Mouse (Mus musculus) lung, postnatal 14 days (tissue): ENCODE measurements around the gene Mfsd6.

ENCODE experiments used
- DNase-seq: peaks from one replicate; pipeline ENCODE4 v3.0.0; 2021

Gene Mfsd6

DNA sequence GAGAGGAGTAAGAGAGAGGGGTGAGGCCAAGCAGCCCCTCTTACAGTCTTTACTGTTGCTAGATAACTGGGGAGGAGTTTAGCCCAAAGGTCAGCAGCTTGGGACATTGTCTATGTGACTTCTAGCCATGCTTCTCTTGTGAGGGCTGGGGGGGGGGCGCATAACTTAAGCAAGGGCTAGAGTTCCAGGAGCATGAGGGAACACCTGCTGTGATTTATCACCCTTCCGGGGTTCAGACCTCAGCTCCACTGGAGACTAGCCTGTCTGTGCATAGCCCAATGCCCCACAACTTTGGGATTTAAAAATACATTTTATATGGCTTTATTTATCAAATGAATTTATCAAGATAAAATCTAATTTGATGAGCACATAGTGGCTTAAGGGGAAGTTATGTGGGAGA lies 89.2 kb downstream of the Mfsd6 start:
- DNase-seq: no peak

DNA sequence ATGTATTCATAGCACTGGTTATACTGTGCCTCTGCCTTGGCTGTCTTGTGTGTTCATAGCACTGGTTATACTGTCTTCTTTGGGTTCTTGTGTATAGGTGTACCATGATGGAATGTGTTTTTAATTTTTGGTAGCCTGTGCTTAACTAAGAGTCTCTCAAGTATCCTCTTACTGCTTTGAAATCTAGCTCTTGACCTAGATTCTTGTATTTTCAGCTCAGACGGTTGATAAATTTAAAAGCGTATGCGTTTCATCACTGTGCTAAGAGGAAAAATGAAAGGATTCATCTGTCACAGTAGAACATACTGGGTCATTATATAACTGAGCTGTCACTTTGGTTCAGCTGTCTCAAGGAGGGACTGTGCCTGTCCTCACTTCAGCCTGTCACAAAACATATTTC lies 91.3 kb downstream of the Mfsd6 start:
- DNase-seq: no peak

DNA sequence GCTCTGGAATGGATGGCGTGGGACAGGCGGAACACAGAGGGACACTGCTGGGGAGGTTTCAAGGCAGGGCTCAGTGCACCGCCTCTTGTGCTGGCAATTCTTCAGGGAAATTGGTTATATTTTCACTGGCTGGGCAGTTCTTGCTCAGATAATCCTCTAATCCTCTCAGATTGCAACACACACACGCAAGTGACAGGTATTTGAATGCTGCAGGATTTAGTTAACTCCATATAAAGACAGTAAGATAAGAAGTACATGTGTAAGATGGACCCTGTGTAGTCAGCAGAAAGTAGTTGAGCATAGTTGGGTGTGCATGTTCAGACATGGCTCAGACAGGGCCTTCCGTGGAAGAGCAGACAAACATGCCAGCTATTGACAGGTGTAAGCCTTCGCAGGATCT lies 93.0 kb downstream of the Mfsd6 start:
- DNase-seq: no peak

DNA sequence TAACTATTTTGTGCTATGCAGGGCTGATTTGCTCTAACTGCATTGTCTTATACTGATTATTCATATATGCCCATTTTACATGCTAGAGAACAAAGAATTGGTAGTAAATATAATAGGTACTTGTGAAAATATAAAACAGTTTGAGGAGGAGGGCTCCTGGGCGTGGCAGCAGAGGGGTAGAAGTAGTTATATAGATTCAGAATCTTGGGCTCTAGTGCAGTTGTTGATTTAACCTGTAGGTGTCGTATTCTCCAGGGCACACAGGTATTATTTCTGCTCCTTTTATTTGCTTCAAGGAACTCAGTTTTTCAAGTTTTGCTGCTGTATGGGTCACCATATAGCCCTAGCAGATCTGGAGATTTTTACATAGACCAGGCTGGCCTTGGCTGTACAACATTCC lies 95.7 kb downstream of the Mfsd6 start:
- DNase-seq: no peak

DNA sequence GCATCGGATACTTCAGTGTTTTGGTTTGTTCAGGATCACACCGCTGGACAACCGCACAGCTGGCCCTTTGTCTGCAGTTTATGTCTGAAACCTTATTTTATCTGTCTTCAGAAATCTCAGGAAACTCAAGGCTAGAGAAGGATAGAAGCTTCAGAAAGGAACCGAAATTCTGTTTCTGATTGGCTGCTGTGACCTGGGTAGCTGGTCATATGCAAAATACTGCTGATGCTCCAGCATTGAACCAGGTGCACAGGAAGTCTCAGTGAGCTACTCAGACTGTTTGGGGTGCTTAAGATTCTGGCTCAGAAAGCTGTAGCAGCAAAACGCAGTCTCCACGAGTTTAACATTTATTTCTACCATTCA lies 96.3 kb downstream of the Mfsd6 start:
- no peak for DNase-seq

DNA sequence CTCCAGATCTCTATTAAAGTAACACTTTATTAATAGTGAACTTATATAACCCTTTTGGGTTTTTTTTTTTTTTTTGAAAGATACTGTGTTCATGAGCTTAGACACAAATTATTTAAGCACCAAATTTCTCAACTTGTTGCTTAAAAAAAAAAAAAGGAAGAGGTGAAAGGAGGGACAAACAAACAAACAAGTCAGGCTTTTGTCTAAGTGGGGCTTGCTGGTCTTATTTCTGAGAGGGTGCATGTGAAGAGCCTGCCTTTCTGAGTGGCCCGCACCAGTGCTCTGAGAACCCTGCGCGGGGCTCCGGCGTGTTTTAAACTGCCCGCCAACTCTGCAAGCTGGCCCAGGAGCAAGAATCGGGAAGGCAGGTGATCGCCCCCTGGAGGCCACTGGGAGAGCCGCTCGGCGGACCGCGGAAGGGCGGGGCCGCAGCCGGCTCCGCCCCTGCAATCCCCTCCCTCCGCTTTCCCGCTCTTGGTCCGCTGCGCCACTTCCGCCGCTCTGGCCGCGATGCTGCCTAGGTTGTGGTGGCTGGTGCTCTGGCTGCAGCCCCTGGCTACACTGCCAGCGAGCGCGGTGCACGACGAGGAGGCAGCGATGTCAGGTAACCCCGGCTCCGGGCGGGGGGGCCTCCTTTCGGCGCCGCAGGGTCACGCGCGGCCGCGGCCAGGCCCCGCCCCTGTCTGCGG lies 96.9 kb downstream of the Mfsd6 start, which contains the start of gene Nemp2:
Gene Nemp2, plus strand, starts transcription at position 456 of the 689 bp plus-strand sequence.
- DNase-seq: peak; percentile 94

DNA sequence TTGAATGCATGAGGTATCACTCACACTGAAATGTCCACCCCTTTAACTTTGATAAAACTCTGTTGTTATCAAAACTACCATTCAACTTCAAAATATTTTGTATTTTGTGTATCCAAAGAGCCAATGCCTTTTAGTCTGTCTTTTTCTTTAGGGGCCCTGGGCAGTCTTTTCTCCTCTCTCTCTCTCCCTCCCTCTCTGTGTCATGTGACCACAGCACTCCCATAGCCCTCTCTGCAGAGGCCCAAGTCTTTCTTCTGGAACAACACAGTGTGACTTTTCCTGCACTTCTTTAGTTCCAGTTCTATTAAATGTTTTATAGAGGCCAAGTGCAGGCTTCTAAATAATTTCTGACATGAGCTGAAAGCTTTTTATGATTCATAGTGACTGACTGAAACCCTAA lies 106.8 kb downstream of the Mfsd6 start:
- no peak for DNase-seq

DNA sequence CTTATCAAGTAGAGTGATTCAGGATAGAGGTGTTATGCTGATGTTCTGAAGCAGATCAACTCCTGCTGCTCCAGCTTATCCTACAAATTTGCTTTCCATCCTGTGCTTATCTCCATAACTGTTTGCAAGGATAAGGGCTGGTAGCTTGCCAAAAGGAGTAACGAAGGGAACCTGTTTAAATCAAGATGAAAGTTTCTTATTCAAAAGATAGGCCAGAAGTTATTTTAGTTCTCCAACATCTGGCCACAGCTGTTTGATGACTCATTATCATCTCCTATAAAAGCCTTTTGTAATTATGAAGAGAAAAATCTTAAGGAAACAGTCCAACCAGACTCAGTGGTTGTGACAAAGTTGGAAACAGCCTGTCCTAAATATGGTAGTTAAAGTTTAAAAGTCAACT lies 109.0 kb downstream of the Mfsd6 start:
- no peak for DNase-seq

DNA sequence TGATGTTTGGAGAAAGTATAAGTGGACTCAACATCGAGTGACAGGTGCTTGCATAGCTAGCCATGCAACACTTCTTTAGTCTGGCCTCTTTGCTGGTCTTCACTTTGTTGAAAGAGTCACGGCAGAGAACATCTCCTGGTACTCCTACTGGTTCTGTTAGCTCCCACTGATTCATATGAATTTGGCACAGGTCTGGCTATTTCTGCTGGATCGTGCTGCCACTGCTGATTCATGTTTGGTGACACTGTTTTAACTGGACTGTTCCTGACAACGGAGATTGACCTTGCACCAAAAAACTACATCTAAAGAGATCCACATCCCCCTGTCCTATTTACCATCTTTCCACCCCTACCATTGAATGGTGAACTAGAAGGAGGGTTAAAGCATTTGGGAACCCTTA lies 118.8 kb downstream of the Mfsd6 start:
- no peak for DNase-seq

DNA sequence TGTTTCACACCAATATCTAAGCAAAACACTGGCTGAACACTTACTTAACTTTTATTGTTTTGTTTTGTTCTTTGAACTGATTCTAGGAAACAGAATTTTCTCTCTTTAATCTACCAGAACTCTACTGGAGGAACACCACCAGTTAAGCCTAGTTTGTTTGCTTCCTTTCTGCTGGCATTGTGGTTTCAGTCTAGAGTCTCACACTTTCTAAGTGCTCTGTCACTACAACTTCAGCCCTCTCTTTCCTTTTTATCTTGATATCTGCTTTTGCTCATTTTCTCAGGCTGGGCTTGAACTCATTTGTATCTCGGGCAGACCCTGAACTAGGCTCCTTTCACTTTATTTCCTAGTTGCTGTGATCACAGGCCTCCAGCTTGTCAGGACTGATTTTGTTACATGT lies 119.6 kb downstream of the Mfsd6 start:
- no peak for DNase-seq
